Comparison of ENCODE assay signal across 28 mouse cellular contexts in the genomic region with DNA sequence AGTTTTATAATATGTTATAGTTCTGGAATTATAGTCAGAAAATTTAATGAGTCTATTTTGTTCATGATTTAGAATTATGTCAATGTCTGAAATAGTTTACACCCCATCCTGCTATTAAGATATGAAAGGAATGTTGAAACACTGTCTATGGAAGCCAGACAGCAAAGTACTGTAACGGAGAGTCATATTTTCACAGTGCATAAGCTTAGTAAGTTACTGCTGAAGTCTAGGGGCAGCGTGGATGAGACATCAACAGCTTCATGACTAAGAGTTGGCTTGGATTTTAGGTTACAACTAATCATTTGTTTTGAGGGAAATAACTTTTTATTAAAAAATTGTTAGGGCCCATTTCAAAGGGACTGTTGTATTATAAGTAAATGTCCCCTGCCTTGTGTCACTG.
A peak's percentile ranks its signal among the peaks of the same experiment; 100 is the strongest.
DNase-seq lines count a peak whose midpoint lies in the region; ATAC-seq and TF ChIP-seq lines count a peak whose summit lies in the region.
"Had no signal": no experiment of that assay in that cellular context is flagged by ENCODE, and none has a peak within 500 bp of the region (broad histone marks: within the 10 kb centered on the region; RNA-seq: fewer than 3 reads in every experiment).

No protein-coding gene starts in this region.

- no peak overlapping the region for H3K4me3 ChIP-seq in lung, postnatal 0 days (ENCODE audit: low read depth, low read length)
- H3K4me3 ChIP-seq in embryonic fibroblast, embryonic 13.5 days (ENCODE audit: insufficient read depth, low read length) = no peak overlapping the region
- H3K4me3 ChIP-seq in hindbrain, embryonic 16.5 days (ENCODE audit: low read length) = no peak overlapping the region
- no peak overlapping the region for H3K4me3 ChIP-seq in liver, postnatal 0 days (ENCODE audit: low read depth, low read length)
- H3K4me3 ChIP-seq: embryonic facial prominence, embryonic 13.5 days; embryonic facial prominence, embryonic 15.5 days; forebrain, embryonic 10.5 days; forebrain, embryonic 12.5 days had no signal

- 52% methylated on average over 2 of the region's 2 CpGs for WGBS in lung, postnatal 0 days
- WGBS in hindbrain, embryonic 16.5 days = 90% methylated on average over 2 of the region's 2 CpGs
- 73% methylated on average over 2 of the region's 2 CpGs for WGBS in liver, postnatal 0 days (ENCODE audit: insufficient replicate concordance)

- TF ChIP-seq EP300 in lung, postnatal 0 days (IDR thresholded peaks at IDR 0.05) = no peak
- TF ChIP-seq EP300 in liver, postnatal 0 days (IDR thresholded peaks at IDR 0.05; ENCODE audit: low read depth) = no peak

- TF ChIP-seq CTCF in lung, postnatal 0 days (IDR thresholded peaks at IDR 0.05) = no peak
- no peak for TF ChIP-seq CTCF in embryonic fibroblast, embryonic 13.5 days (IDR thresholded peaks at IDR 0.05; ENCODE audit: borderline replicate concordance, insufficient read depth, low read length)
- no peak for TF ChIP-seq CTCF in liver, postnatal 0 days (IDR thresholded peaks at IDR 0.05; ENCODE audit: low read depth)

- peak; percentile 11 for DNase-seq in lung, postnatal 0 days (ENCODE audit: low spot score)
- DNase-seq in lung, postnatal 14 days = no peak
- DNase-seq in Muller cell, postnatal 12 days (ENCODE audit: inconsistent ontology term) = peak; percentile 74
- DNase-seq in adrenal gland, adult 8-10 months = no peak
- DNase-seq in liver, postnatal 0 days = no peak
- DNase-seq: adrenal gland, postnatal 10 days; adrenal gland, postnatal 25 days; B cell, adult 2 months; cerebellum, adult 11 months; cerebellum, adult 18-20 months; cerebellum, adult 8-10 months; cerebellum, adult 9-11 months; cerebellum, postnatal 14 days; cerebellum, postnatal 36 days; embryo, embryonic 11 days had no signal

- H3K27ac ChIP-seq in lung, postnatal 0 days (ENCODE audit: low read length) = no peak overlapping the region
- peak overlapping the region; percentile 47; the same call in 1 of the 2 replicates for H3K27ac ChIP-seq in embryonic fibroblast, embryonic 13.5 days (ENCODE audit: insufficient read depth, low read length)
- H3K27ac ChIP-seq in hindbrain, embryonic 16.5 days (ENCODE audit: low read depth, low read length) = no peak overlapping the region
- H3K27ac ChIP-seq in liver, postnatal 0 days (ENCODE audit: low read depth) = no peak overlapping the region
- H3K27ac ChIP-seq: embryonic facial prominence, embryonic 13.5 days; embryonic facial prominence, embryonic 15.5 days; forebrain, embryonic 10.5 days; forebrain, embryonic 12.5 days had no signal

- no peak for TF ChIP-seq POLR2A in embryonic fibroblast, embryonic 13.5 days (IDR thresholded peaks at IDR 0.05; ENCODE audit: low read depth, low read length)

- H3K36me3 ChIP-seq in lung, postnatal 0 days (ENCODE audit: insufficient read depth, low read length) = no peaks in the 10 kb centered on the region
- no peaks in the 10 kb centered on the region for H3K36me3 ChIP-seq in hindbrain, embryonic 16.5 days (ENCODE audit: control insufficient read depth, insufficient read depth, low read length)
- H3K36me3 ChIP-seq in liver, postnatal 0 days (replicated peaks; ENCODE audit: insufficient read depth, low read length) = no peaks in the 10 kb centered on the region
- H3K36me3 ChIP-seq: embryonic facial prominence, embryonic 13.5 days; embryonic facial prominence, embryonic 15.5 days; forebrain, embryonic 10.5 days; forebrain, embryonic 12.5 days; G1E had no signal

- H3K4me2 ChIP-seq in lung, postnatal 0 days (replicated peaks; ENCODE audit: low read depth, low read length) = no peak overlapping the region
- no peak overlapping the region for H3K4me2 ChIP-seq in hindbrain, embryonic 16.5 days (ENCODE audit: low read length)
- H3K4me2 ChIP-seq in liver, postnatal 0 days (ENCODE audit: low read depth, low read length) = no peak overlapping the region
- H3K4me2 ChIP-seq: embryonic facial prominence, embryonic 13.5 days; embryonic facial prominence, embryonic 15.5 days; forebrain, embryonic 12.5 days had no signal

- H3K9me3 ChIP-seq in lung, postnatal 0 days (ENCODE audit: low read length) = no peaks in the 10 kb centered on the region
- H3K9me3 ChIP-seq in hindbrain, embryonic 16.5 days (ENCODE audit: control insufficient read depth, low read length) = no peaks in the 10 kb centered on the region
- no peaks in the 10 kb centered on the region for H3K9me3 ChIP-seq in liver, postnatal 0 days (ENCODE audit: low read length)
- H3K9me3 ChIP-seq: embryonic facial prominence, embryonic 15.5 days; forebrain, embryonic 10.5 days; forebrain, embryonic 12.5 days; G1E had no signal

- no peak overlapping the region for H3K9ac ChIP-seq in lung, postnatal 0 days (replicated peaks; ENCODE audit: low read depth)
- H3K9ac ChIP-seq in hindbrain, embryonic 16.5 days (ENCODE audit: low read depth, low read length) = no peak overlapping the region
- H3K9ac ChIP-seq in liver, postnatal 0 days (replicated peaks) = no peak overlapping the region
- H3K9ac ChIP-seq: embryonic facial prominence, embryonic 13.5 days; embryonic facial prominence, embryonic 15.5 days; forebrain, embryonic 12.5 days had no signal

- no peak for ATAC-seq in lung, postnatal 0 days
- no peak for ATAC-seq in hindbrain, embryonic 16.5 days
- no peak for ATAC-seq in liver, postnatal 0 days
- ATAC-seq: activated CD4-positive, CD25-positive, alpha-beta regulatory T cell, adult 4 months; CD4-positive, CD25-positive, alpha-beta regulatory T cell, adult 4 months; forebrain, embryonic 14.5 days; forebrain, embryonic 16.5 days; Patski had no signal

- no peaks in the 10 kb centered on the region for H3K27me3 ChIP-seq in lung, postnatal 0 days (replicated peaks; ENCODE audit: insufficient read depth, low read length)
- H3K27me3 ChIP-seq in hindbrain, embryonic 16.5 days (replicated peaks; ENCODE audit: control insufficient read depth, insufficient read depth, low read length) = no peaks in the 10 kb centered on the region
- H3K27me3 ChIP-seq in liver, postnatal 0 days (ENCODE audit: insufficient read depth, low read length) = no peaks in the 10 kb centered on the region
- H3K27me3 ChIP-seq: CH12.LX; embryonic facial prominence, embryonic 13.5 days; embryonic facial prominence, embryonic 15.5 days; forebrain, embryonic 12.5 days; Patski had no signal

- H3K4me1 ChIP-seq in lung, postnatal 0 days (ENCODE audit: insufficient read depth, low read depth, low read length) = no peaks in the 10 kb centered on the region
- H3K4me1 ChIP-seq in embryonic fibroblast, embryonic 13.5 days (ENCODE audit: control insufficient read depth, insufficient read depth, low read length) = peaks cover 2% of the 10 kb centered on the region
- H3K4me1 ChIP-seq in hindbrain, embryonic 16.5 days (ENCODE audit: control insufficient read depth, insufficient read depth, low read depth, low read length) = no peaks in the 10 kb centered on the region
- no peaks in the 10 kb centered on the region for H3K4me1 ChIP-seq in liver, postnatal 0 days (ENCODE audit: insufficient read depth)
- H3K4me1 ChIP-seq: embryonic facial prominence, embryonic 15.5 days had no signal

Comparison
In these comparisons a context has a peak if more than half of its experiments do, and no peak if none do; other contexts are left out.
1. DNase-seq: peak in lung, postnatal 0 days (single experiment) and Muller cell, postnatal 12 days (single experiment); none in lung, postnatal 14 days (single experiment), adrenal gland, adult 8-10 months (single experiment) and liver, postnatal 0 days (single experiment).